Mouse (Mus musculus): Measurements from ENCODE around the gene Sigirr.

The Sigirr gene

DNA sequence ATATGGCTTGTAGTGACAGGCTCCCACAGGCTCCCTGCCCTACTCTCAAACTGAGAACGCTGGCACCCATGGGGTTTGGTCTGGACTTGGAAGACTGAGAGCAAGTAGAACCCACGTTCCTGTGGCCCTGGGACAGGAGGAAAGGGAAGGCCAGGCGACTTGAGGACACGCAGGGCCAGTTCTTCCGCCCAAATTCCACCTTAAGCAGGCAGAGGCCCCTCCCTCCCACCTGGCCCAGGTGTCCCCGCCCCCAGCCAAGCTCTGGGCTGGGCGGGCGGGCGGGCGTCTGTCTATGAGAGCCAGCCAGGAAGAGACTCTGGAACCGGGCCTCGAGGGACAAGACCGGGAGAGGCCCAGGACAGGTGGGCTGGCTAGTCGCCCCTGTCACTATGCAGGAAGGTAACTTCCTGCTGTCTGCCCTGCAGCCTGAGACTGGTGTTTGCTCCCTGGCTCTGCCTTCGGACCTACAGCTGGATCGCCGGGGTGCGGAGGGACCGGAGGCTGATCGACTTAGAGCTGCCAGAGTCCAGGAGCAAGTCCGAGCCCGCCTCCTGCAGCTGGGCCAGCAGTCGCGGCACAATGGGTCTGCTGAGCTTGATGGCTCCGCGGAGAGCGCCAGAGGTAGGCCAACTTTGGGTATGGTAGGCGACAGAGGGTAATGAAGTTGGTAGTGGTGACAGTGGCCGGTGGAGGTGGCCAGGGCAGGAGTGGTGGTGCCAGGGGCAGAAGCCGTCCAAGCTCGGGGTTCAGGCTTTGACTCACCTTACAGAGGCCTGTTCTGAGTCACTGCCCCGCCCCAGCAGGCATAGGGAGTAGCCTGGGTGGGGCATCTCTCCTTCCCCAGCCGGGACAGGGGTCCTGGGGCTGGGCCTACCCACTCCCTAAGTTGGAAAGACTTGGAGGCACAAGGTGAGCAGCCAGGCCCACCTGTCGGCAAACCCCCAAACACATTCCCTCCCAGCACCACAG, 20.6 kb downstream of the Sigirr start:
- TF ChIP-seq GATA4 (IDR thresholded peaks at IDR 0.05; ENCODE audit: insufficient replicate concordance, low read length) = no peak

GRCm38 (mm10) chr7:141078876-141079275, 21.5 kb downstream of the Sigirr start:
- TF ChIP-seq GATA4 (IDR thresholded peaks at IDR 0.05; ENCODE audit: insufficient replicate concordance, low read length) = no peak

- no peak for TF ChIP-seq GATA4 (IDR thresholded peaks at IDR 0.05; ENCODE audit: insufficient replicate concordance, low read length)
These were observed 22.5 kb downstream of the Sigirr start, which contains the start of gene Pkp3 for GRCm38 (mm10) chr7:141077841-141078240. TSS of gene Pkp3 (plus strand) at chr7:141078218.

DNA sequence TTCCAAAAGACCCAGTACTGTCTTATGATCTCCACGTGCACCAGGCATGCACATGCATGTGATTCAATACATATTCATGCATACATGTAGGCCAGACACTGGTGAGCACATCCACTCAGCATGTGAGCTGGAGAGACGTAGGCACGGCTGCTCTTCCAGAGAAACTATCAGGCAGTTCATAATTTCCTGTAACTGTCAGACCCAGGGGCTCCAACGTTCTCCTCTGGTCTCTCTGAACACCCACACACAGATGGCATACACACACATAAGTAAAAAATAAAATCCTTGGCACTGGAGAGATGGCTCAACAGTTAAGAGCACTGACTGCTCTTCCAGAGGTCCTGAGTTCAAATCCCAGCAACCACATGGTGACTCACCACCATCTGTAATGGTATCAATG, 26.6 kb downstream of the Sigirr start:
- TF ChIP-seq GATA4 (IDR thresholded peaks at IDR 0.05; ENCODE audit: insufficient replicate concordance, low read length) = no peak

GRCm38 (mm10) chr7:141072017-141072745, 28.2 kb downstream of the Sigirr start:
- TF ChIP-seq GATA4 (IDR thresholded peaks at IDR 0.05; ENCODE audit: insufficient replicate concordance, low read length) = no peak

DNA sequence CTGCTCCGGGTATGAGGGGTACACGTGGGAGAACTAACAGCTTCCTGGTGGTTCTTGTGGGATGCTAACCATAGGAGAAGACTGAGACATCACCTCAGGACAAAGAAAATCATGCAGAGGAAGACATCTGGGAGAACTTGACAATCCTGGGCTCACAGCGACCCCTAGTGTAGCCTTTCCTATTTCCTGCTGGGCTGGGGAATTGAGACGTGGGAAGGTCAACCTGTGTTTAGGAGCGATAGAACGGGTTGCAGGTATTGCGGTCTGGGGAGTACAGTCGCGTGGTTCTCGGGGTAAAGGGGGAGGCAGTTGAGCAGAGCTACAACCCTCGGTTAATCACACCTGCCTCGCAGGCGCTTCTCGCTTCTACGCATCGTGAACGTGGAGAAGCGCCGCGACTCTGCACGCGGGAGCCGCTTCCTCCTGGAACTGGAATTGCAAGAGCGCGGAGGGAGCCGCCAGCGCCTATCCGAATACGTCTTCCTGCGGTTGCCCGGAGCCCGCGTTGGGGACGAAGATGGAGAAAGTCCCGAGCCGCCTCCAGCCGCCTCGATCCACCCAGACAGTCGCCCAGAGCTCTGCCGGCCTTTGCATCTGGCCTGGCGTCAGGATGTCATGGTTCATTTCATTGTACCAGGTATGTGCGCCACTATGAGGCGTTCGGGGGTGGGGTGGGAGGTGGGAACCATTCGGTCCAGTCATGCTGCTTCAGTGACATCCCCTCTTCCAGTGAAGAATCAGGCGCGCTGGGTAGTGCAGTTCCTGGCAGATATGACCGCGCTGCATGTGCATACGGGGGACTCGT, 30.1 kb downstream of the Sigirr start:
- TF ChIP-seq GATA4 (IDR thresholded peaks at IDR 0.05; ENCODE audit: insufficient replicate concordance, low read length) = no peak

DNA sequence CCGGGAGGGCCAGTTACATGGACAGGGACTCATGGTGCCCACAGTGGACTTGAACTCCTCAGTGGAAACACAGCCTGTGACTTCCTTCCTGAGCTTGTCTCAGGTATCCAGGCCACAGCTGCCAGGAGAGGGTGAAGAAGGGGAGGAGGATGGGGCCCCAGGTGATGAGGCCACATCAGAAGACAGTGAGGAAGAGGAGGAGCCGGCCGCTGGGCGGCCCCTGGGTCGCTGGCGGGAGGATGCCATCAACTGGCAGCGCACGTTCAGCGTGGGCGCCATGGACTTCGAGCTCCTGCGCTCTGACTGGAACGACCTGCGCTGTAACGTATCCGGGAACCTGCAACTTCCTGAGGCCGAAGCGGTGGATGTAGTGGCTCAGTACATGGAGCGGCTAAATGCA, 32.0 kb downstream of the Sigirr start:
- TF ChIP-seq GATA4 (IDR thresholded peaks at IDR 0.05; ENCODE audit: insufficient replicate concordance, low read length) = no peak

DNA sequence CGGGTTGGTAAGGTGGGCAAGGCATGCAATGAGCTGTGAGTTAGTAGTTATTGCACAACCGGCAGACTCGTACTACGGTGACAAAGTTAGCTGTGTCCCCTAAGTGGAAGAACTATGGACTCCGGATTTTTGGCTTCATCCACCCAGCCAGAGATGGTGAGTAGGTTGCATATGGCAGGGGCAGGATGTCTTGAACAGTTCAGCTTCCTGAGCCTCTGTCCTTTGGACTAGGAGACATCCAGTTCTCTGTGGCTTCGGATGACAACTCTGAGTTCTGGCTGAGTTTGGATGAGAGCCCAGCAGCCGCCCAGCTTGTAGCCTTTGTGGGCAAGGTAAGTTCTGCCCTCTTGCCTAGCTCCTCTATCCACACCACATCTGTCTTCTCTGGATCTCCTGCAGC, 35.8 kb downstream of the Sigirr start:
- TF ChIP-seq GATA4 (IDR thresholded peaks at IDR 0.05; ENCODE audit: insufficient replicate concordance, low read length) = no peak

GRCm38 (mm10) chr7:141064175-141064574, 36.2 kb downstream of the Sigirr start:
- TF ChIP-seq GATA4 (IDR thresholded peaks at IDR 0.05; ENCODE audit: insufficient replicate concordance, low read length) = no peak

- no peak for TF ChIP-seq GATA4 (IDR thresholded peaks at IDR 0.05; ENCODE audit: insufficient replicate concordance, low read length)
These were observed 37.0 kb downstream of the Sigirr start for GRCm38 (mm10) chr7:141063353-141063752.

GRCm38 (mm10) chr7:141062525-141062924, 37.8 kb downstream of the Sigirr start:
- no peak for TF ChIP-seq GATA4 (IDR thresholded peaks at IDR 0.05; ENCODE audit: insufficient replicate concordance, low read length)

- no peak for TF ChIP-seq GATA4 (IDR thresholded peaks at IDR 0.05; ENCODE audit: insufficient replicate concordance, low read length)
These were observed 39.1 kb downstream of the Sigirr start for GRCm38 (mm10) chr7:141061269-141061692.

DNA sequence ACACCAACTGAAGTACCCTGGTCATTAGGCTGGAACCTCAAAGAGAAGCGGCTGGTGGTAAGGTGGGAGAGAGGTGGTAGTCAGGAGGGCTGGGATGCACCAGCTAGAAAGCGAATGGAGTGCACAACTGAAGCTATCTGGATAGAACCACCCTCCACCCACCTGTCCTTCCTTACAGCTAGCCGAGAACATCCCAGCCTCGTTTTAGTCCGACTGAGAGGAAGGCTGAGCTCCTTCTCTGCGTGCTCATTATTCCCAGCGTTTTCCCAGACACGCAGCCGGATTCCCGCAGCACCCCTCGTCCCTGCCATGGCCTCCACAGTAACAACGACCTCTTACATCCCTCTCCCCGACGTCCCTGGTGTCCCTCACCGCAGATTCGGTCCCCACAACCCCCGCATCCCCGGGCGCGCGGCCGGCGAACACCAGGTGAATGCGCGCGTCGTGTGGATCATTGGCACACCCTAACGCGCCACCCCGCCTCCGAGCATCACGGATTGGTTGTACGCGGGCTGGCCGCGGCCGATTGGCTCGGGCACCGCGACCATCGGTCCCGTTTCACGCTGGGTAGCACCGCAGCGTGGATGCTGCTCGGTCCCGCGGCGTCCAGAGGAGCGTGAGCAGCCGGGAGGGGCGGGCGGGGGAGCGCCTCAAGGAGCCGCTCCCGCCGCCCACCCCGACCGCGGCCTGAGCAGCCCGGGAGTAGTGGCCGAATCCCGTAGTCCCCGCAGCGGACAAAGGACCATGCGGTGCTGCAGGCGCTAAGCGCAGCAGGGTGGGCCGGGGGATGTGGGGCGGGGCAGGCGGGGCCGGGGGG, 39.7 kb downstream of the Sigirr start, which contains the start of gene B4galnt4:
TSS of gene B4galnt4 (plus strand) at position 679 of the 817 bp plus-strand sequence.
- no peak for TF ChIP-seq GATA4 (IDR thresholded peaks at IDR 0.05; ENCODE audit: insufficient replicate concordance, low read length)

DNA sequence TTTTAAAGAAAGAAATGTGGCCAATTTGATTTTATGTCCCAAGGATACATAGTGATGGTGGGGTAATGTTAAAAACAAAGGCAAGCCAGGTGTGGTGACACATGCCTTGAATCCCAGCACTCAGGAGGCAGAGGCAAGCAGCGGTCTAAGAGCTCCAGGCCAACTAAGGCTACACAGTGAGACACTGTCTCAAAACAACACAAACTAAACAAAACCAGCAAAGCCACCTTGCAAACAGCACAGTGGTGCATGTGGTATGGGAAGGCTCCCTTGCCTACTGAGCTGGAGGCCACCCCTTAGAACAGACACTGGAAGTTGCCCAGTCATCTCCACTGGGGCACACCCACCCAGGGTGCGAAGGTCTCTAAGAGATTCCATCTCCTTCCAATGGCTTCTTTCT, 40.4 kb downstream of the Sigirr start:
- TF ChIP-seq GATA4 (IDR thresholded peaks at IDR 0.05; ENCODE audit: insufficient replicate concordance, low read length) = no peak
